Mouse (Mus musculus): ENCODE measurements at regions not wholly inside any gene's neighbourhood (a gene's known extent, or its start where the extent isn't known, plus 50 kb on each side); places are given as distances from the start of the nearest gene placed in this dataset.

GRCm38 (mm10) chr6:51362475-51363226, 69.8 kb upstream of the Nfe2l3 start:
- Histone ChIP-seq H3K9ac (replicated peaks) (no peak overlapping the region), H3K4me3 (ENCODE audit: insufficient read depth in 1 of 2, low read depth in 2 of 2, low read length in 2 of 2) (peak overlapping the region in 1 of 2 experiments; percentile 28; a peak in 1 of 4 replicates), H3K27ac (no peak overlapping the region), H3K36me3 (replicated peaks; ENCODE audit: control insufficient read depth, insufficient read depth, low read depth) (no peaks in the 10 kb centered on the region), H3K4me2 (ENCODE audit: low read depth) (peak overlapping the region; percentile 47), H3K9me3 (ENCODE audit: control insufficient read depth, low read length) (no peaks in the 10 kb centered on the region), H3K27me3 (ENCODE audit: control insufficient read depth, insufficient read depth, low read length) (no peaks in the 10 kb centered on the region), H3K4me1 (replicated peaks; ENCODE audit: control insufficient read depth in 2 of 2, insufficient read depth in 2 of 2, low read length in 1 of 2) (peaks cover 0 to 3% of the 10 kb centered on the region in 2 experiments; a peak in 1 of 4 replicates)
- 4% methylated on average over 15 of the region's 15 CpGs for WGBS (ENCODE audit: insufficient replicate concordance)
- DNase-seq (ENCODE audit: low read depth in 3 of 3, low spot score in 3 of 3) (peak; percentile 34 to 52 (median 50)), ATAC-seq (ENCODE audit: insufficient read depth) (peak; percentile 31; the same call in 1 of the 2 replicates)
- TF ChIP-seq EP300 (IDR thresholded peaks at IDR 0.05; ENCODE audit: low read depth) (no peak), CTCF (IDR thresholded peaks at IDR 0.05; ENCODE audit: low read depth) (peak; percentile 79)

- Histone ChIP-seq H3K9ac (replicated peaks) (no peak overlapping the region), H3K36me3 (replicated peaks; ENCODE audit: control insufficient read depth, insufficient read depth, low read depth) (no peaks in the 10 kb centered on the region), H3K4me2 (ENCODE audit: low read depth) (no peak overlapping the region), H3K27ac (no peak overlapping the region), H3K4me1 (replicated peaks; ENCODE audit: control insufficient read depth in 2 of 2, insufficient read depth in 2 of 2, low read length in 1 of 2) (peaks cover 0 to 3% of the 10 kb centered on the region in 2 experiments; a peak in 1 of 4 replicates), H3K9me3 (ENCODE audit: control insufficient read depth, low read length) (no peaks in the 10 kb centered on the region), H3K4me3 (ENCODE audit: insufficient read depth in 1 of 2, low read depth in 2 of 2, low read length in 2 of 2) (no peak overlapping the region), H3K27me3 (ENCODE audit: control insufficient read depth, insufficient read depth, low read length) (no peaks in the 10 kb centered on the region)
- DNase-seq (ENCODE audit: low read depth in 3 of 3, low spot score in 3 of 3) (no peak), ATAC-seq (ENCODE audit: insufficient read depth) (no peak)
- 70% methylated on average over 6 of the region's 6 CpGs for WGBS (ENCODE audit: insufficient replicate concordance)
- no peak for TF ChIP-seq CTCF (IDR thresholded peaks at IDR 0.05; ENCODE audit: low read depth)
- no peak for TF ChIP-seq EP300 (IDR thresholded peaks at IDR 0.05; ENCODE audit: low read depth)
Measured at GRCm38 (mm10) chr6:51364776-51365175, 67.7 kb upstream of the Nfe2l3 start.

- Histone ChIP-seq H3K9me3 (ENCODE audit: control insufficient read depth, low read length) (no peaks in the 10 kb centered on the region), H3K9ac (replicated peaks) (no peak overlapping the region), H3K4me1 (replicated peaks; ENCODE audit: control insufficient read depth in 2 of 2, insufficient read depth in 2 of 2, low read length in 1 of 2) (no peaks in the 10 kb centered on the region), H3K36me3 (replicated peaks; ENCODE audit: control insufficient read depth, insufficient read depth, low read depth) (no peaks in the 10 kb centered on the region), H3K4me2 (ENCODE audit: low read depth) (no peak overlapping the region), H3K27ac (no peak overlapping the region), H3K4me3 (ENCODE audit: insufficient read depth in 1 of 2, low read depth in 2 of 2, low read length in 2 of 2) (no peak overlapping the region), H3K27me3 (ENCODE audit: control insufficient read depth, insufficient read depth, low read length) (no peaks in the 10 kb centered on the region)
- 65% methylated on average over 6 of the region's 6 CpGs for WGBS (ENCODE audit: insufficient replicate concordance)
- ATAC-seq (ENCODE audit: insufficient read depth) (no peak), DNase-seq (ENCODE audit: low read depth in 3 of 3, low spot score in 3 of 3) (no peak)
- TF ChIP-seq EP300 (IDR thresholded peaks at IDR 0.05; ENCODE audit: low read depth), result no peak
- TF ChIP-seq CTCF (IDR thresholded peaks at IDR 0.05; ENCODE audit: low read depth), result no peak
Measured at GRCm38 (mm10) chr6:51369771-51370170, 62.7 kb upstream of the Nfe2l3 start.

- H3K4me1 ChIP-seq (replicated peaks; ENCODE audit: control insufficient read depth in 2 of 2, insufficient read depth in 2 of 2, low read length in 1 of 2), result no peaks in the 10 kb centered on the region
- no peak overlapping the region for H3K4me3 ChIP-seq (ENCODE audit: insufficient read depth in 1 of 2, low read depth in 2 of 2, low read length in 2 of 2)
- ATAC-seq (ENCODE audit: insufficient read depth) (no peak), DNase-seq (ENCODE audit: low read depth in 3 of 3, low spot score in 3 of 3) (no peak)
- no peak overlapping the region for H3K27ac ChIP-seq
- no peak overlapping the region for H3K4me2 ChIP-seq (ENCODE audit: low read depth)
- no peaks in the 10 kb centered on the region for H3K27me3 ChIP-seq (ENCODE audit: control insufficient read depth, insufficient read depth, low read length)
- no peak overlapping the region for H3K9ac ChIP-seq (replicated peaks)
- TF ChIP-seq CTCF (IDR thresholded peaks at IDR 0.05; ENCODE audit: low read depth) (no peak), EP300 (IDR thresholded peaks at IDR 0.05; ENCODE audit: low read depth) (no peak)
- H3K9me3 ChIP-seq (ENCODE audit: control insufficient read depth, low read length), result no peaks in the 10 kb centered on the region
- whole genome bisulfite sequencing (ENCODE audit: insufficient replicate concordance), result 58% methylated on average over 7 of the region's 7 CpGs
- no peaks in the 10 kb centered on the region for H3K36me3 ChIP-seq (replicated peaks; ENCODE audit: control insufficient read depth, insufficient read depth, low read depth)
Measured at GRCm38 (mm10) chr6:51372357-51372756, 60.1 kb upstream of the Nfe2l3 start.

- TF ChIP-seq EP300 (IDR thresholded peaks at IDR 0.05; ENCODE audit: low read depth), result no peak
- TF ChIP-seq CTCF (IDR thresholded peaks at IDR 0.05; ENCODE audit: low read depth), result no peak
- Histone ChIP-seq H3K4me1 (replicated peaks; ENCODE audit: control insufficient read depth in 2 of 2, insufficient read depth in 2 of 2, low read length in 1 of 2) (peaks cover 0 to 6% of the 10 kb centered on the region in 2 experiments; a peak in 2 of 4 replicates), H3K27ac (no peak overlapping the region), H3K9me3 (ENCODE audit: control insufficient read depth, low read length) (no peaks in the 10 kb centered on the region), H3K27me3 (ENCODE audit: control insufficient read depth, insufficient read depth, low read length) (no peaks in the 10 kb centered on the region), H3K4me2 (ENCODE audit: low read depth) (no peak overlapping the region), H3K4me3 (ENCODE audit: insufficient read depth in 1 of 2, low read depth in 2 of 2, low read length in 2 of 2) (no peak overlapping the region), H3K9ac (replicated peaks) (no peak overlapping the region), H3K36me3 (replicated peaks; ENCODE audit: control insufficient read depth, insufficient read depth, low read depth) (no peaks in the 10 kb centered on the region)
- no peak for DNase-seq (ENCODE audit: low read depth in 3 of 3, low spot score in 3 of 3)
- ATAC-seq (ENCODE audit: insufficient read depth), result no peak
- WGBS (ENCODE audit: insufficient replicate concordance), result 69% methylated on average over 3 of the region's 3 CpGs
Measured at GRCm38 (mm10) chr6:51378436-51378835, 54.0 kb upstream of the Nfe2l3 start.

All from liver, embryonic 14.5 days (tissue).